Mouse (Mus musculus) colon, adult 2 months (tissue): ENCODE measurements around the gene Gm10306. TPM values are rescaled to one million over a fixed set of nuclear protein-coding genes. Genes with fewer than 3 reads are reported as not detected.

Experiments
- polyA plus RNA-seq: library from polyadenylated mRNA; depleted of rRNA; stranded (reverse); fragments of >200 nt; gene quantifications from 2 replicates; pipeline ENCODE4 v1.2.3, GENCODE M21; 2012; rRNA removed

The Gm10306 gene
- not detected in 2 replicates for polyA plus RNA-seq

DNA sequence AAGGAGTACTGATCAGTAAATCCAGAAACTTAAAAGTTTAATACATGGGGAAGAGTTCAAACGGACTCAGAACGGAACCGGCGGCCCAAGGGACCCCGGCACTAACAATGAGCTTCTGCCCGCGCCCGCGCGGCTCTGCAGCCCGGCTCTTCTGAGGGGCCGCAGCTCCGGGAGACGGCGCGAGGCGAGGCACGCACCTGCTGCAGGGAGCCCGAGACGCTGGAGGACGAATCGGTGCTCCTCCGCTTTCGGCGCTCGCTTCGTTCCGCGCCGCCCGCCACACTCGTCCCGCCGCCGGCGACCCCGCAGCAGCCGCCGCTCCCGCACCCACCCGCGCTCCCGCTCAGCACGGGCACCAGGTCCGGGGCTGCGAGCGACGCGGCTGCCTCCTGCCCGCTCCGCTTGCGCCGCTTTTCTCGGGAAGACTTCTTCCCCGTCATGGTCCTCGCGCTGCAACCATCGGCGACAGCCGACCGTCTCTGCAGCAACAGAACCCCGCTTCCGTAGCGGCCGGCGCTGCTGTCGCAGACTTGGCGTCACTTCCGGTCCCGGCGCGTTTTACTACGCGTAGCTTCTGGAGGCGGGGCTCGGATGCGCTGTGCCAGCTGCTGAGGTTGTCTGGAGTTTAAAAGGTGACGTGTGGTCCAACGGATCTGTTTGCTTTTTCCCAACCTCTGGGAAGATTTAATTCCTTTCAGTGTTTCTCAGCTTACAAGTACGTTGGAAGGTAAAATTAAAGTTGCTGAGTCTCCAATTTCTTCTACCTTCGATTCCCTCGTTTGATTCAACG lies at the start of gene Gm10306, which contains the start of gene Caap1:
Gene Gm10306 (plus strand): TSS at position 282 of the 790 bp plus-strand sequence.
Gene Caap1 (minus strand): TSS at position 532 of the 790 bp plus-strand sequence.

GRCm38 (mm10) chr4:94603031-94603629 lies 46.8 kb downstream of the Gm10306 start, which contains the start of gene Plaa:
Plaa (minus strand) TSS chr4:94603244.

Other genes starting within 250 kb of the Gm10306 start
- 5.9 and 8.3 TPM in 2 replicates for gene Caap1, start 250 bp downstream of the Gm10306 start, polyA plus RNA-seq
- 51.6 TPM in 2 replicates for gene Plaa, start 46.7 kb downstream of the Gm10306 start, polyA plus RNA-seq
- gene Ift74, start 57.9 kb downstream of the Gm10306 start, polyA plus RNA-seq = 0.52 and 0.83 TPM in 2 replicates
- gene Lrrc19, start 93.6 kb downstream of the Gm10306 start, polyA plus RNA-seq = 3.5 and 4.0 TPM in 2 replicates
- gene Tek, start 182.7 kb downstream of the Gm10306 start, polyA plus RNA-seq = 2.1 and 2.6 TPM in 2 replicates